Mouse (Mus musculus) layer of hippocampus, adult 18-20 months (tissue): Measurements from ENCODE around the gene Fgf3. TPM values are rescaled to one million over a fixed set of nuclear protein-coding genes. Genes with fewer than 3 reads are reported as not detected.

ENCODE experiments used
- total RNA-seq, 2 experiments: library from RNA; stranded (reverse); gene quantifications; 2 replicates each; pipeline ENCODE4 v1.2.3; 2021

Gene Fgf3
- total RNA-seq, 2 experiments from 2014 or later: not detected

Other genes starting within 250 kb of the Fgf3 start
- 1 to 10 TPM; 2.6 to 2.8 TPM for gene Ano1, start 86.1 kb upstream of the Fgf3 start, total RNA-seq
- not detected for gene Fgf4, start 9.3 kb downstream of the Fgf3 start, total RNA-seq
- not detected for gene Fgf15, start 58.4 kb downstream of the Fgf3 start, total RNA-seq
- 10 to 100 TPM; 25.6 to 27.2 TPM for gene LTO1, start 77.0 kb downstream of the Fgf3 start, total RNA-seq
- gene Ccnd1, start 101.8 kb downstream of the Fgf3 start, total RNA-seq: 10 to 100 TPM; 56.0 to 59.6 TPM